Mouse (Mus musculus): ENCODE data around the gene Glud1. TPM values are rescaled to one million over a fixed set of nuclear protein-coding genes. Genes with fewer than 3 reads are reported as not detected.

The Glud1 gene
- polyA plus RNA-seq, 1 experiment = 136 TPM

GRCm38 (mm10) chr14:34382921-34383704 lies 72.6 kb downstream of the Glud1 start:
- no peaks in the 10 kb centered on the region for H3K79me3 ChIP-seq (ENCODE audit: low read depth)
- no peaks in the 10 kb centered on the region for H3K79me2 ChIP-seq (ENCODE audit: control insufficient read depth, insufficient read depth)
- H3ac ChIP-seq (ENCODE audit: control insufficient read depth, insufficient read length, low read depth) = no peak overlapping the region
- H3K4me3 ChIP-seq (ENCODE audit: insufficient read depth, poor library complexity, severe bottlenecking) = no peak overlapping the region
- TF ChIP-seq USF1 (IDR thresholded peaks at IDR 0.05; ENCODE audit: low read depth) (no peak), MYOD1 (IDR thresholded peaks at IDR 0.05; ENCODE audit: control insufficient read depth, insufficient read length, low read depth) (no peak), MAX (IDR thresholded peaks at IDR 0.05) (no peak), CEBPB (IDR thresholded peaks at IDR 0.05; ENCODE audit: low read depth) (no peak), CTCF (IDR thresholded peaks at IDR 0.05; ENCODE audit: control insufficient read depth, insufficient read depth, insufficient read length) (no peak), FOSL1 (IDR thresholded peaks at IDR 0.05; ENCODE audit: insufficient read depth, low read length, poor library complexity, severe bottlenecking) (no peak)
- no peaks in the 10 kb centered on the region for H3K36me3 ChIP-seq (ENCODE audit: control insufficient read depth, insufficient read depth)
- H3K27me3 ChIP-seq (ENCODE audit: control insufficient read depth, insufficient read depth, insufficient read length) = no peaks in the 10 kb centered on the region

- Histone ChIP-seq H3K79me2 (ENCODE audit: control insufficient read depth, insufficient read depth) (no peaks in the 10 kb centered on the region), H3ac (ENCODE audit: control insufficient read depth, insufficient read length, low read depth) (no peak overlapping the region), H3K27me3 (ENCODE audit: control insufficient read depth, insufficient read depth, insufficient read length) (no peaks in the 10 kb centered on the region), H3K4me3 (ENCODE audit: insufficient read depth, poor library complexity, severe bottlenecking) (no peak overlapping the region), H3K79me3 (ENCODE audit: low read depth) (no peaks in the 10 kb centered on the region), H3K36me3 (ENCODE audit: control insufficient read depth, insufficient read depth) (no peaks in the 10 kb centered on the region)
- TF ChIP-seq CEBPB (IDR thresholded peaks at IDR 0.05; ENCODE audit: low read depth) (no peak), USF1 (IDR thresholded peaks at IDR 0.05; ENCODE audit: low read depth) (no peak), MYOD1 (IDR thresholded peaks at IDR 0.05; ENCODE audit: control insufficient read depth, insufficient read length, low read depth) (no peak), FOSL1 (IDR thresholded peaks at IDR 0.05; ENCODE audit: insufficient read depth, low read length, poor library complexity, severe bottlenecking) (no peak), MAX (IDR thresholded peaks at IDR 0.05) (no peak), MYOG (IDR thresholded peaks at IDR 0.05; ENCODE audit: control insufficient read depth, extremely low read depth, insufficient read length) (no peak), CTCF (IDR thresholded peaks at IDR 0.05; ENCODE audit: control insufficient read depth, insufficient read depth, insufficient read length) (no peak)
Measured at GRCm38 (mm10) chr14:34393295-34393694, 82.8 kb downstream of the Glud1 start.

Other genes starting within 250 kb of the Glud1 start
- gene Anxa8, start 224.7 kb upstream of the Glud1 start, polyA plus RNA-seq (2012; fragmentation: generic; extraction: Trizol) = 33.1 TPM
- gene A630023A22Rik, start 208.0 kb upstream of the Glud1 start, polyA plus RNA-seq (2012; fragmentation: generic; extraction: Trizol) = 0.59 TPM
- 0.36 TPM for gene Npy4r, start 158.2 kb upstream of the Glud1 start, polyA plus RNA-seq (2012; fragmentation: generic; extraction: Trizol)
- gene Gprin2, start 109.1 kb upstream of the Glud1 start, polyA plus RNA-seq (2012; fragmentation: generic; extraction: Trizol) = under 0.01 TPM
- gene Syt15, start 91.1 kb upstream of the Glud1 start, polyA plus RNA-seq (2012; fragmentation: generic; extraction: Trizol) = 0.01 TPM
- 2.7 TPM for gene Shld2, start 234 bp upstream of the Glud1 start, polyA plus RNA-seq (2012; fragmentation: generic; extraction: Trizol)
- not detected for gene Fam25c, start 44.7 kb downstream of the Glud1 start, polyA plus RNA-seq (2012; fragmentation: generic; extraction: Trizol)
- gene Sncg, start 64.1 kb downstream of the Glud1 start, polyA plus RNA-seq (2012; fragmentation: generic; extraction: Trizol) = 1.4 TPM
- 0.04 TPM for gene Mmrn2, start 64.7 kb downstream of the Glud1 start, polyA plus RNA-seq (2012; fragmentation: generic; extraction: Trizol)
- gene Bmpr1a, start 192.6 kb downstream of the Glud1 start, polyA plus RNA-seq (2012; fragmentation: generic; extraction: Trizol) = 8.9 TPM
- not detected for gene 9230112D13Rik, start 212.1 kb downstream of the Glud1 start, polyA plus RNA-seq (2012; fragmentation: generic; extraction: Trizol)